In the genomic region with DNA sequence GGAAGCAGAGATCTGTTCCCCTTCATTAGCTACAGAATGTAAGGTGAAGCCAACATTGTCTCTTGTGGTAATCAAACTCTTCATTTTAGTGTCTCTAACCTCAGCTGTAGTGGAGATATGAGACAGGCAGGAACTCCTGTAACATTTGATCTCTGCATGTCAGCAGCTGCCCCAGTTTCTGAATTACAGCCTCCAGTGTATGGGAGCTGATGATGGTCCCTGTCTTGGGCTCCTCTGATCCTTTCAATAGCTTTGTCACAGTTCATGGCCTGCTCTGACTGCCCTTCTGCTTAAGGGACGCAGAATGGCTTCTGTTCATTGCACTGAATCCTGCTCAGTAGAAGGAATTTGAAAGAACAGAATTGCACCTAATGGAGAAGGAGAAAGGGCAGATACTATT, we compare ENCODE assay signal across 23 mouse cellular contexts.
"Had no signal": no experiment of that assay in that cellular context is flagged by ENCODE, and none has a peak within 500 bp of the region (broad histone marks: within the 10 kb centered on the region; RNA-seq: fewer than 3 reads in every experiment).

No protein-coding gene starts in this region.

- H3K27me3 ChIP-seq: heart, embryonic 12.5 days; hindbrain, embryonic 12.5 days; limb, embryonic 13.5 days; limb, embryonic 15.5 days; liver, embryonic 12.5 days had no signal

- H3K9me3 ChIP-seq: heart, embryonic 12.5 days; hindbrain, embryonic 10.5 days; hindbrain, embryonic 12.5 days; limb, embryonic 13.5 days; limb, embryonic 15.5 days; liver, embryonic 12.5 days had no signal

- ATAC-seq: hindbrain, embryonic 16.5 days; intestine, embryonic 16.5 days; liver, embryonic 12.5 days had no signal

- H3K27ac ChIP-seq: gastrocnemius, adult 2 months; heart, embryonic 10.5 days; hindbrain, embryonic 10.5 days; hindbrain, embryonic 12.5 days; hindbrain, embryonic 14.5 days; limb, embryonic 13.5 days; limb, embryonic 15.5 days; liver, embryonic 12.5 days; liver, embryonic 14.5 days had no signal

- H3K36me3 ChIP-seq: heart, embryonic 10.5 days; heart, embryonic 12.5 days; hindbrain, embryonic 10.5 days; hindbrain, embryonic 12.5 days; limb, embryonic 13.5 days; limb, embryonic 15.5 days; liver, embryonic 12.5 days had no signal

- H3K4me2 ChIP-seq: heart, embryonic 12.5 days; hindbrain, embryonic 12.5 days; hindbrain, embryonic 14.5 days; limb, embryonic 13.5 days; limb, embryonic 15.5 days; liver, embryonic 12.5 days had no signal

- H3K4me3 ChIP-seq: gastrocnemius, adult 2 months; heart, embryonic 10.5 days; heart, embryonic 12.5 days; hindbrain, embryonic 10.5 days; hindbrain, embryonic 12.5 days; limb, embryonic 13.5 days; limb, embryonic 15.5 days; liver, embryonic 12.5 days had no signal

- DNase-seq: gastrocnemius, adult 2 months; gastrocnemius, postnatal 10 days; gastrocnemius, postnatal 25 days; heart, adult 18-20 months; heart, postnatal 10 days; heart, postnatal 4 days; kidney, adult 18-20 months; kidney, adult 8-10 months; kidney, postnatal 36 days; layer of hippocampus, adult 9-11 months; layer of hippocampus, postnatal 36 days; left cerebral cortex, postnatal 4 days had no signal

- H3K4me1 ChIP-seq: heart, embryonic 10.5 days; heart, embryonic 12.5 days; hindbrain, embryonic 12.5 days; limb, embryonic 13.5 days; limb, embryonic 15.5 days; liver, embryonic 12.5 days had no signal

- H3K9ac ChIP-seq: heart, embryonic 12.5 days; hindbrain, embryonic 12.5 days; hindbrain, embryonic 14.5 days; limb, embryonic 13.5 days; limb, embryonic 15.5 days; liver, embryonic 12.5 days; liver, embryonic 14.5 days had no signal
